Mouse (Mus musculus): ENCODE results near the gene Zfp64. TPM values are rescaled to one million over a fixed set of nuclear protein-coding genes. Genes with fewer than 3 reads are reported as not detected.
A peak's percentile ranks its signal among the peaks of the same experiment; 100 is the strongest.

Gene Zfp64
- polyA plus RNA-seq, 1 experiment from 2014 or later: 53.4 TPM

DNA sequence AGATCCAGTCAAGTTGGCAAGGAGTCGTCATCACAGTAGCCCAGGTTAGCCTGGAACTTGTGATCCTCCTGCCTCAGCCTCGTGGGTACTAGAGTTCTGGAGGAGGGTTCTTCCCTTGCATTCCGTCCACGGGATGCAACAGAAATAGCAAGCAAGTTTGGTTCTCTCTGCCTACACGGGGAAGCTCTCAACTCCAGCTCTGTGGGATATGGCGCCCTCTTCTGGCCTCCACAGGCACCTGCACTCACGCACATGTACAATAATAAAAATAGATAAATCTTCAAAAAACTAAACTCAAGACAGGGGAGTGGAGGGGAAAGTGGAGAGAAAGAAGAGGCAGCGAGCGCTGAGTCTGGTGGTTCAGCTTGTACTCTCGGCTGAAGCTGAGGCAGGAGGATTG is 75.8 kb downstream of the Zfp64 start:
- Histone ChIP-seq H3K4me3 (no peak overlapping the region), H3K36me3 (no peaks in the 10 kb centered on the region), H3K27ac (no peak overlapping the region), H3K4me1 (peaks cover 5% of the 10 kb centered on the region), H3K27me3 (no peaks in the 10 kb centered on the region), H3K9ac (no peak overlapping the region), H3K9me3 (no peaks in the 10 kb centered on the region), H3K4me2 (replicated peaks) (no peak overlapping the region)
- ATAC-seq (ENCODE audit: low FRiP score, low read depth): no peak
- 84% methylated on average over 10 of the region's 10 CpGs for WGBS

DNA sequence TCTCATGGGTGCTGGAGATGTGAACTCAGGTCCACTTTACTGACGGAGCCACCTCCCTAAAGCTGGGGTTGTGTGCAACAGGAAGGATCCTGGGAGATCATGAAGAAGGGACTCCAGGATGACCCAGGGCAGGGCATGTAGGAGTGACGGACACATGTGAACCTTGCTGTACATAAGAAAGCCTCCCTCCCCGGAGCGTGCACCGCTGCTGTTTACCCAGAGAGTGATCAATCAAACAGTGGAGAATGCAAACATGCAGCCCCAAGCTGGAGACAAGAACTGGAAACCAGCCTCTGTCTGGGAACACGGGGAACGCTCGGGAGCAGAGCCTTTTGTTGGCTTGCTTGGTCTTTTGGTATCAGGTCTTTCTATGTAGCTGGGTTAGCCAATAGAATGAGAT is 76.7 kb downstream of the Zfp64 start:
- Histone ChIP-seq H3K9ac (no peak overlapping the region), H3K4me3 (no peak overlapping the region), H3K4me2 (replicated peaks) (no peak overlapping the region), H3K9me3 (no peaks in the 10 kb centered on the region), H3K36me3 (no peaks in the 10 kb centered on the region), H3K4me1 (peaks cover 14% of the 10 kb centered on the region), H3K27ac (no peak overlapping the region), H3K27me3 (no peaks in the 10 kb centered on the region)
- WGBS: 90% methylated on average over 8 of the region's 8 CpGs
- no peak for ATAC-seq (ENCODE audit: low FRiP score, low read depth)

DNA sequence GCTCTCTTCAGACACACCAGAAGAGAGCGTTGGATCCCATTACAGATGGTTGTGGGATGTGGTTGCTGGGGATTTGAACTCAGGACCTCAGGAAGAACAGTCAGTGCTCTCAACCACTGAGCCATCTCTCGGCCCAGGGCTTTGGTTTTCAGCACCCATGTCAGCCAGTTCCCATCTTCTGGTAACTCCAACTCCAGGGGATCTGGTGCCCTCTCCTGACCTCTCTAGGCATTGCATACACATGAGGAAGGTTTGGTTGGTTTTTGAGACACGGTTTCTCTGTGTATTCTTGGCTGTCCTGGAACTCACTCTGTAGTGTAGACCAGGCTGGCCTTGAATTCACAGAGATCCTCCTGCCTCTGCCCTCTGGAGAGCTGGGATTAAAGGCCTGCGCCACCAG is 77.2 kb downstream of the Zfp64 start:
- Histone ChIP-seq H3K27me3 (no peaks in the 10 kb centered on the region), H3K36me3 (no peaks in the 10 kb centered on the region), H3K4me3 (no peak overlapping the region), H3K9ac (no peak overlapping the region), H3K9me3 (no peaks in the 10 kb centered on the region), H3K27ac (no peak overlapping the region), H3K4me1 (peaks cover 20% of the 10 kb centered on the region), H3K4me2 (replicated peaks) (no peak overlapping the region)
- ATAC-seq (ENCODE audit: low FRiP score, low read depth): no peak
- WGBS: 82% methylated on average over 4 of the region's 4 CpGs

DNA sequence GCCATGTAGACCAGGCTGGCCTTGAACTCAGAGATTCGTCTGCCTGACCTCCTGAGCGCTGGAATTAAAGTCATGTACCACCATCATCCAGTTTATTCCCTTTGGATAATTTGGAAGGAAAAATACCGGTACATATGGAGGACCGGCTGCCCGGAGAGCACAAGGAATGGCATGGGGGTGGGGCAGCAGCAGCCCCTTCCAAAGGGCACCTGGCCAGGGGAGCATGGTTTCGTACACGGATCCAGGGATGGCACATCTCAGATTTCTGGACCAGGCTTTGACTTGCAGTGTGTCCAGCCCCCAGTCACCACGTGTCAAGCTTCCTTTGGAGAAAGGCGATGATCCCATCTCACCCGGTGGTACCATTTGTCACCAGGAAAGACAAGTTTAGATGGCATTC is 78.8 kb downstream of the Zfp64 start:
- H3K27ac ChIP-seq: no peak overlapping the region
- WGBS: 85% methylated on average over 10 of the region's 10 CpGs
- no peaks in the 10 kb centered on the region for H3K9me3 ChIP-seq
- H3K9ac ChIP-seq: no peak overlapping the region
- H3K36me3 ChIP-seq: no peaks in the 10 kb centered on the region
- no peak overlapping the region for H3K4me3 ChIP-seq
- no peak overlapping the region for H3K4me2 ChIP-seq (replicated peaks)
- ATAC-seq (ENCODE audit: low FRiP score, low read depth): no peak
- peaks cover 35% of the 10 kb centered on the region for H3K4me1 ChIP-seq
- no peaks in the 10 kb centered on the region for H3K27me3 ChIP-seq

DNA sequence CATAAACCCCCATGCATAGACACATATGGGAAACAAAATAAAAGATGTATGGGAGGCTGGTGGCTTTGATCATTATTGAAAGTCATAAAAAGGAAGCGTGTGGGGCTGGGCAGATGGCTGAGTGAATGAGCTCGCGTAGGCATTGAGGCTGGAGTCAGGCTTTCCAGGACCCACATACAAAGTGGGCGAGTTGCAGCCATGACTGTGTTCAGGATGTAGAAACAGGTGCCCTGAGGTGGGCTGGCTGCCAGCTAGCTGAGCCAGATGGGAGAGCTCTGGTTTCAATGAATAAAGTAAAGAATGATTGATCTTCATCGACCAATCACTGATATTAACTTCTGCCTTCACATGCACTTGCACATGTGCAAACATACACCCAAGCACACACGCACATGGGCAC is 80.9 kb downstream of the Zfp64 start:
- Histone ChIP-seq H3K27me3 (no peaks in the 10 kb centered on the region), H3K4me3 (no peak overlapping the region), H3K36me3 (no peaks in the 10 kb centered on the region), H3K9ac (no peak overlapping the region), H3K27ac (no peak overlapping the region), H3K4me2 (replicated peaks) (no peak overlapping the region), H3K9me3 (no peaks in the 10 kb centered on the region), H3K4me1 (peaks cover 35% of the 10 kb centered on the region)
- ATAC-seq (ENCODE audit: low FRiP score, low read depth): no peak
- WGBS: 50% methylated on average over 6 of the region's 6 CpGs

DNA sequence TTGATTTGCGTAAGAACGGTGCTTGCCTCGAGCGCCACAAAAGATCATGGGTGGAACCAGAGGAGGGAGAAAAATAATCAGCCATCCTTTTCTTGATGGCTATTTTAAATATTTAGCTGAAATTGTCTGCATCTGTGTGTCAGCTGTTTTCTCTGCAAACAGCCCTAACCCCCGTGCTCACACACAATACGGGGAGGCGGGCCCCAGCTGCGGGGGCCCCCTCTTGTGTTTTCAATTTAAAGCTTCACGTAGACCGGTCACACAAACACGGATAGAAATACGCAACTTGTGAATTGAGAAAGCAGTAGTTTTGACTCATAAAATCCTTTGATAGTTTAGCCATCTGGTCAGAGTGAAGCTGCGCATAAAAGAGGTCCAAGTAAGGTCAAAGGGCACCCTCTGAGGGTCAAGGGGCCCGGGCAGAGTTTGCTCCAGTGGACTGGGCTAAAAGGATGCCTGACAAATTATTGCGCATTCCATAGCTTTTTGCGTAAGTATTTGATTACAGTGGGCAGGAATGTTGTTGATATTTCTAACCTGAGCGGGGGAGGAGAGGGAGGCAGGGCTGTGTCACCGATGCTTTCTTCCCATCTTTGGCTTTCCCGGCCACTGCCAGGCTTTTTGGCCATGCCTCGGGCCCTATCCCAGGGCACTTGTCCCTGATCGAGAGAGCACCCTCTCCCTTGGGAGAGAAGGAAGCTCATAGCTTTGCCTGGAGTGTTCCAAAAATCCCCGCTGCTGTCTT is 83.4 kb downstream of the Zfp64 start:
- peak overlapping the region; percentile 73; the same call in 1 of the 2 replicates for H3K27ac ChIP-seq
- peak overlapping the region; percentile 61 for H3K4me2 ChIP-seq (replicated peaks)
- H3K36me3 ChIP-seq: no peaks in the 10 kb centered on the region
- no peaks in the 10 kb centered on the region for H3K9me3 ChIP-seq
- peak overlapping the region; percentile 26 for H3K4me3 ChIP-seq
- 14% methylated on average over 22 of the region's 22 CpGs for WGBS
- H3K4me1 ChIP-seq: peaks cover 35% of the 10 kb centered on the region
- H3K27me3 ChIP-seq: no peaks in the 10 kb centered on the region
- ATAC-seq (ENCODE audit: low FRiP score, low read depth): no peak; the same call in 1 of the 2 replicates
- 0 out of 2 replicates have a peak overlapping the region, but pooled peaks have one; percentile 27 for H3K9ac ChIP-seq

DNA sequence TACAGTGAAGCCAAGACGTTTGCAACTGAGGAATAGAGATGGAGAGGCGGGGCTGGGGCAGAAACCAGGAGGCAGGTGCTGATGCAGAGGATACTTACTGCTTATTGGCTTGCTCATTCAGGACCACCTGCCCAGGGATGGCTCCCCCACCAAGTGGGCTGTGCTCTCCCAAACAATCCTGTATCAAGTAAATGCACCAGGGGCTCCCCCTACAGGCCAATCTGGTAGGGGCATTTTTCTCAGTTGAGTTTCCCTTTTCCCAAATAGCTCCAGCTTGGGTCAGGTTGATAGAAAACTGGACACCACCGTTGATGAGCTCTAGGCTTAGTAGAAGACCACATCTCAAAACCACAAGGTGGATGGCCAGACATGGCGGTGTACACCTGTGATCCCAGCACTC is 84.9 kb downstream of the Zfp64 start:
- 53% methylated on average over 4 of the region's 4 CpGs for WGBS
- Histone ChIP-seq H3K4me1 (peaks cover 35% of the 10 kb centered on the region), H3K4me2 (replicated peaks) (no peak overlapping the region), H3K27ac (no peak overlapping the region), H3K27me3 (no peaks in the 10 kb centered on the region), H3K9me3 (no peaks in the 10 kb centered on the region), H3K36me3 (no peaks in the 10 kb centered on the region), H3K4me3 (no peak overlapping the region), H3K9ac (no peak overlapping the region)
- ATAC-seq (ENCODE audit: low FRiP score, low read depth): no peak

DNA sequence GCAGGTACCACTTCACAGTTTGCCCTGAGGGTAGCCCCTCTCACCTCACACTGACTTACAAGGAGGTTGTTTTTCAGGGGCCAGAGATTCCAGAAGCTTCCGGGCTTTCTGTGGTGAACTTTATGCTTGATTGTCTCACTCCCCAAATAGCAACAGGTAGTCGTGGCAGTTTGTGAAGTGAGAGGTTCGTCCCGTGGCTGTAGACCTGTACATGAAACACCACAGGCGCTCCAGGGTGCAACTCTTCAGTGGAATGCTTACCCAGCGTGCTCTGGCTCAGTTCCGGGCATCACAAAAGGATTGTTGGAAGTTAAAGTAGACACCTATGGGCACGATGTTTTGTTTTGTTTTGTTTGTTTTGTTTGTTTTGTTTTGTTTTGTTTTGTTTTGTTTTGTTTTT is 88.4 kb downstream of the Zfp64 start:
- 75% methylated on average over 8 of the region's 8 CpGs for WGBS
- Histone ChIP-seq H3K4me3 (no peak overlapping the region), H3K4me1 (peaks cover 3% of the 10 kb centered on the region)

DNA sequence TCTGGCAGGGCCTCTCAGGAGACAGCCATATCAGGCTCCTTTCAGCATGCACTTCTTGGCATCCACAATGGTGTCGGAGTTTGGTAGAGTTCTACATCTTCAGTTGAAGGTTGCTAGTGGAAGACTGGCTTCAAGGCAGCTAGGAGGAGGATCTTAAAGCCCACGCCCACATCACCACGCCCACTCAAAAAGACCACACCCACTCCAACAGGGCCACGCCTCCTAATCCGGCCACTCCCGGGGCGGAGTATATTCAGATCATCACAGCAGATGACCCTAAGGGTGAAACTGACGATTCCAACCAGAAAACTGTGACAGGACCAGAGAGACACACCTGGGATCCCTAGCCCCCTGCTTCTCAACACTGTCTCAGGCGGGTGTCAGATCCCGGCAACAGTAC is 89.0 kb downstream of the Zfp64 start:
- no peak for ATAC-seq (ENCODE audit: low FRiP score, low read depth)

More for the DNA sequence above, 88.4 kb downstream of the Zfp64 start:
- Histone ChIP-seq H3K9ac (no peak overlapping the region), H3K36me3 (no peaks in the 10 kb centered on the region), H3K27ac (no peak overlapping the region), H3K27me3 (no peaks in the 10 kb centered on the region), H3K4me2 (replicated peaks) (no peak overlapping the region), H3K9me3 (no peaks in the 10 kb centered on the region)
- no peak for ATAC-seq (ENCODE audit: low FRiP score, low read depth)

DNA sequence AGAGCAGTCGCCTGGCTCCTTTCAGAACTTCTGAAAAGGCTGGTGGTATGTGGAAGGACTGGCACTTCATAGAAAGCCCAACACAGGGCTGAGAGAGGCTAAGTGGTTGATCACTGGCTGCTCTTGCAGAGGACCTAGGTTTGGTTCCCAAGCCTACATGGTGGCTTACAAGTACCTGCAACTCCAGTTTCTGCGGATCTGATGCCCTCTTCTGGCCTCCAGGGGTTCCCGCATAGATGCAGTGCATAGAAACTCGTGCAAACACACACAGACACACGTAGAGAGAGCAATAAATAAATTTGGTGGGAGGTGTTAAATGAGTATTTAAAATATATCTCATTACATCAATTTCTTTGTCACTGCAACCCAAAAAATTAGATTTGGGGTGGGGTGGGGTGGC is 90.5 kb downstream of the Zfp64 start:
- H3K4me3 ChIP-seq: no peak overlapping the region
- no peaks in the 10 kb centered on the region for H3K27me3 ChIP-seq
- no peak overlapping the region for H3K27ac ChIP-seq
- H3K9me3 ChIP-seq: no peaks in the 10 kb centered on the region
- no peak overlapping the region for H3K9ac ChIP-seq
- ATAC-seq (ENCODE audit: low FRiP score, low read depth): no peak
- H3K36me3 ChIP-seq: no peaks in the 10 kb centered on the region
- H3K4me1 ChIP-seq: peaks cover 10% of the 10 kb centered on the region
- WGBS: 82% methylated on average over 5 of the region's 5 CpGs
- H3K4me2 ChIP-seq (replicated peaks): no peak overlapping the region

More for the DNA sequence above, 89.0 kb downstream of the Zfp64 start:
- Histone ChIP-seq H3K4me2 (replicated peaks) (no peak overlapping the region), H3K4me3 (no peak overlapping the region), H3K36me3 (no peaks in the 10 kb centered on the region), H3K4me1 (no peaks in the 10 kb centered on the region), H3K9me3 (no peaks in the 10 kb centered on the region), H3K27me3 (no peaks in the 10 kb centered on the region), H3K27ac (no peak overlapping the region), H3K9ac (no peak overlapping the region)
- WGBS: 75% methylated on average over 10 of the region's 10 CpGs

DNA sequence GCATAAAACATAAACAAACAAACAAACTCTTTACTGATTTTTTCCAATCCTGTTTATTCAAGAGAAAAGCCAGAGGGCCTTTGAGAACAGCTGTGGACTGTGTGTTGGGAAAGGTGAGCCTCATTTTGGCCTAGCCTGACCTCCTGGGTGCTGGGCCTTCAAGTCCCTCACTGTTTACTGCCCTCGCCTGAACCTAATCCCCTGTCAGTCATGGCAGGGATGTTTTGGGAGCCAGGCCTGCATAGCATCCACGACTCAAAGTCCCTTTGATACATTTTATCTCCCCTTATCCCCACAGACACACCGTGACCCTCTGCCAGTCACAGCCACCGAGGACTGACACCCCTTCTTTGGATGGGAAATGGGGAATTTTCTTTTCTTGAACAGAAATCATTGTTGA is 92.7 kb downstream of the Zfp64 start:
- H3K27me3 ChIP-seq: no peaks in the 10 kb centered on the region
- H3K9ac ChIP-seq: no peak overlapping the region
- WGBS: 31% methylated on average over 4 of the region's 4 CpGs
- no peak overlapping the region for H3K4me3 ChIP-seq
- peaks cover 14% of the 10 kb centered on the region for H3K4me1 ChIP-seq
- no peaks in the 10 kb centered on the region for H3K9me3 ChIP-seq
- no peak overlapping the region for H3K27ac ChIP-seq
- no peak for ATAC-seq (ENCODE audit: low FRiP score, low read depth)
- H3K4me2 ChIP-seq (replicated peaks): no peak overlapping the region
- H3K36me3 ChIP-seq: no peaks in the 10 kb centered on the region

DNA sequence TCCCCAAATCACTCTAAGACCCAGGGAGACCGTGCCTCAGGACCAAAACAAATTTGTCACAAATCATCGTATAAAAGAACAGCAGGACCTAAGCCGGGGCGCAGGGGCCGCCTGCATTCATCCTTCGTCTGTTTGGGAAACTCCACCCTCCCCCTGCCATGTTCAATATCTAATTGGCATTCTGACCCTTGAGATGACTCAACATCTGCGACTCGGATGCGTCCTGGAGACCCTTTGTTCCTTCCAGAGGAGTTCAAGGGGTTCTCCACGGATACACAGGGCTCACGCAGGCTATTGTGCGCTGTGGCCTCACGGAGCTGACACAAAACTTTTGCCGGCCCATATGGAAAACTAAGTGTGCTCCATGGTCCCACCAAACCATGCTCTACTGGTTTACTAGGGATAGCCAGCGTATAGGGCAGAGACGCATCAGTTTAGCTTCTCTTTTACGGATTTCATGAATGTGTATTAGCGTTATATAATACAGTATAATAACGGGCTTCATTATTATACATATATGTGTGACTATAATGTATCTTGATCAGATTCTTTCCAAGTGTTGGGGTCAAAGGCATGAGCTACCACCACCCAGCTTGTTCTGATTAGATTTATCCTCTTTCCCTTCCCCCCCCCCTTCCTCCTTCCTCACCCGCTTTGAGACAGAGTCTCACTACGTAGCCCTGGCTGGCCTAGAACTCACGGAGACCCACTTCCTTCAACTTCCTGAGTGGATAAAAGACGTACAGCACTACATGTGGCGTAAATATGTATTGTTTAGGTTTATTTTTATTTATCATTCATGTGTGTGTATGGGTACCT is 94.3 kb downstream of the Zfp64 start:
- no peak overlapping the region for H3K9ac ChIP-seq
- no peaks in the 10 kb centered on the region for H3K27me3 ChIP-seq
- no peak overlapping the region for H3K4me3 ChIP-seq
- 40% methylated on average over 24 of the region's 24 CpGs for WGBS
- H3K4me1 ChIP-seq: peaks cover 14% of the 10 kb centered on the region
- H3K4me2 ChIP-seq (replicated peaks): no peak overlapping the region
- H3K9me3 ChIP-seq: no peaks in the 10 kb centered on the region
- no peaks in the 10 kb centered on the region for H3K36me3 ChIP-seq
- H3K27ac ChIP-seq: no peak overlapping the region
- ATAC-seq (ENCODE audit: low FRiP score, low read depth): no peak

Measured in limb, embryonic 13.5 days (tissue).